Mouse (Mus musculus) cortical plate, adult 2 months (tissue): Measurements from ENCODE around the gene Cdhr5.

Experiments used
- CTCF ChIP-seq: fragments of 200-500 bp; IDR thresholded peaks from 2 replicates; pipeline ENCODE4 v1.5.1; 2011; ENCODE audit warnings: mild to moderate bottlenecking, control low read depth, low read length; ENCODE audit not compliant: insufficient read depth; ENCODE audit errors: extremely low read depth
- POLR2A ChIP-seq: fragments of 200-500 bp; IDR thresholded peaks from 2 replicates; pipeline ENCODE4 v1.6.1; 2011; ENCODE audit warnings: mild to moderate bottlenecking, low read length, control low read depth; ENCODE audit not compliant: insufficient read depth; ENCODE audit errors: extremely low read depth

DNA sequence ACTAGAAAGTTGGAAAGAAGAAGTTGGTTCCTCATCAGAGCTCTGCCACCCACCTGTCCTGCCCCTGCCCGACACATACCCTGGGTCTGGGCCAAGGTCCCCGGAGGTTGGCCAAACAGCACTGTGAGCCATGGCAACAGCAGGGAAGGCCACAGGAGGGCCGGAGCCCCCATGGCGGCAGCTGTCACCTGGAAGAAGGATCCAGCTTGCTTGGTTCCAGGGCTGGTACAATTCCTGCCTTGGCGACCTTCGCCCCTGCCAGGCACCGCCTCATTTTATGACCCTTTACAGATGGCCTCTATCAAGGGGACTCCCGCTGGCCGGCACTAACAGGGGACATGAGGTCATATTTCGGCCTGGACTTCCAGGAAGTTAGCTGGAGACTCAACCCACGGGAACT is at the start of gene Cdhr5:
- TF ChIP-seq POLR2A (no peak), CTCF (no peak)
